Mouse (Mus musculus): ENCODE measurements at regions not wholly inside any gene's neighbourhood (a gene's known extent, or its start where the extent isn't known, plus 50 kb on each side); places are given as distances from the start of the nearest gene placed in this dataset.

DNA sequence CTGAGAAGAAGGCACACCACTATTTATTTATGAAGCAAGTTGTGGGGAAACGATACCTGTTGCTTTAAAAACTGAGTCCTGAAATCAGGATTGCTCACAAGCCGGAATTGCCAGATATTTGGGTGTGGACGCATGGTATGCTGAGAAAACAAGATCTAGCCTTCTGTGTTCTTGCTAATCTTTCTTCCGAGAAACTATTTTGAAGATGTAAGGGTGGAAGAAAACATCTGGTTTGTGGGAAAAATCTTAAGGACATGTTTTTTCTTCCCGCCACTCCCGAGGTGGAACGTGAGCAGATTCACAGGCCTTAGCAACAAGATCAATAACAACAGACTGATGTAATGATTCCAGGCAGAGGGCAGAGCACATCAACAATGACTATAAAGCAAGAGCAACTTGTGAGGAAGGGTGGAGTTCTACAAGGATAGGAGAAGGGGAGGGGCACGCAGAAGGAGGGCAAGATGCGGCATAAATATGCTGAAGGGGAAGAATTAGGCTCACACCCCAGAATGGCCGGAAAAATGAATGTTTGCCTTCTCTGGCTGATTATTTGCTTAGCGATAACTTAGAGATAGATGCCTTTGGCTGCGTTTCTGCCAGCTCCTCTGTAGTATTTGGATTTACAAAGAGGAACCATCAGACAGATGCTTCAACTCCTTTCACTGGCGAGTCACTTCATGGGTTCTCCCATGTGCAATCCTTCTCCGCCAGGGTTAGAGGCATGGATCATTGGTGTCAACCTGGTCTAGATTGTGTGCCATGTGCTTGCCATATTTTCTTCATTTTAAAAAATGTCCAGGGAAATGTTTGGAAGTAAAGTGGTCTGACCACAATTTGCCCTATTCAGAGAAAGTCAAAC is 139.0 kb upstream of the Tgfbr2 start:
- TF ChIP-seq POLR2A (IDR thresholded peaks at IDR 0.05; ENCODE audit: borderline replicate concordance, control insufficient read depth, low read depth, low read length): no peak
- TF ChIP-seq CTCF (IDR thresholded peaks at IDR 0.05; ENCODE audit: control insufficient read depth, insufficient read depth, low read length): no peak
